Mouse (Mus musculus) CD8-positive naive resting alpha-beta T cell, adult 2 months (primary cell): ENCODE measurements around the gene Dnaja3.

Source experiments
- DNase-seq, 2 experiments: peaks; one replicate each; pipeline ENCODE4 v3.0.0; 2022; ENCODE audit warnings: low read depth in 2 of 2, low spot score in 2 of 2

Dnaja3 gene

DNA sequence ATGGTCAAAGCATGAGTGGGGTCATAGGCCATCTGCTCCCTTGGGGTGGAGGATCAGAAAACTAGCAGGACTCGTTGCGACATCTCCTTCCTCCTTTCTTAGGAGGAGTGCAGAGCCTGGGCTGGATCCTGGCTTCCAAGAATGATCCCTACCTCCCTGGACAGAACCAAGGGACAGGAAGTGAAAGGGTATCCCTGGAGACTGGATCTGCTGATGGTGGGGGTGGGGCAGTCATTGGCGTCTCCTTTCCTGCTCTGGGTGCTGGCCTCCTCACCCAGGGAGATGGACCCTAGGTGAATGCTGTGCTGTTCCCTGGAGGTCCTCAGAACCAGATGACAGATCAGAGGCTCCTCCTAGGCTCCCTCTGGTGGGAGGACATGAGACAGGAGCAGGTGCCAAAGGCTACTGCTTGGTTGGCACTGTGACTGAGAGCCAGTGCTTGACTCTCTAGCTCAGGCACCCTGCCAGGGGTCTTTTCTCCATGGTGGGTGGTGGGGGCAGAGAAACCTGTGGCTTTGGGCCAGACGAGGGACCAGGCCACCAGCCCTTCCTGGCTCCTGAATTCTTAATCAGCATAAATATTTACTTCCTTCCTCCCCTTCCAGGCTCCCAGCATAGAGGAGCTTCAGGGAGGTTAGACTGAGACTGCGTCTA, 33.2 kb upstream of the Dnaja3 start:
- no peak for DNase-seq

DNA sequence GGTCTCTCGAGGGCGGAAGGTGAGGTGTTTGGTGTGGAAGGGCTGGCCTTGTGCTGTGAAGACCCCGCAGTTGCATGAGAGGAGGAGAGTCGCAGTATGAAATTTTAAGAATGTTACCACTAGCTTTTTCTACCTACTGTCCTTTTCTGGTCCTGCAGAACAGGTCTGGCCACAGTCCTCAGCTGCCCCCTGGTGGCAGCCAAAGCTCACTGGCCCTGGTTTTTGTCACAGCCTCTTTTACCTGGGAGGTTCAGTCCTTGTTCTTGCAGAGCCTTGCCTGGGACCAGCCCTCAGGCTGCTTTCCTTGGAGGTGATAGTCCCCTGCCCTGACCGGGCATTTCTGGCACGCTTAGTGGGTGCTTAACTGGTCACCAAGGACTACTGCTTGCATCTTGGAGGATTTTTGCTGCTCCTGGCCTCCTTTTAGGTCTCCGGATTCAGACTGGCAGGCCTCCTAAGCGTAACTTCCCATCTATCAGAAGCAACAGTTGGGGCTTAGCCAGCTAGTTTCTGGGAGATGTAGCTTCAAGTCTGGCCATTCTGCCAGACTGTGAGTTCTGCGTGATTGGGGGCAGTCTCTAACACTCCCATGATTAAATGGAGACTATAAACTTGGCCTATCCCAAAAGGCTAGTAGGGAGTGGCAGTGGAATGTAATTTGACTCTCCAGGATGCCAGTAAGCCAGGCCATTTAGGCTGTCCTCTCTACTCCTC, 31.8 kb upstream of the Dnaja3 start:
- DNase-seq: peak; percentile 80 to 82

DNA sequence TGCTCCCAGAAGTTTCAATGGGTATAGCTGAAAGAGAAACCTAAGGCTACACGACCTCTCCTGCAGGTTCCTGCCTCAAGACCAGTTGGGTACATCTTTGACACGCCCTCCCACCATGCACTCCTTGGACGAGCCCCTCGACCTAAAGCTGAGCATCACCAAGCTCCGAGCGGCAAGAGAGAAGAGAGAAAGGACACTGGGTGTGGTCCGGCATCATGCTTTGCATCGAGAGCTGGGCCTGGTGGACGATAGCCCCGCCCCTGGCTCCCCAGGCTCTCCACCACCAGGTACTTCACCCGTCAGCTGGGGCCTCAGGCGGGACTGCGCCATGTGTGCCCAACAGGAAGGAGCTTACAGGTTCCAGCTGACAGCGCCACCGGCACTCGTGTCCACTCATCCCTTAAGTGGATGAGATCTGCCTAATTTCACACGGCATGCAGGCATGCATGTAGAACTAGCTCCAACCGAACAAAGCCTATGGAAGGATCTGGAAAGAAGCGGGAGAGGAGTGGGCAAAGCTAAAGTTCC, 31.2 kb upstream of the Dnaja3 start:
- DNase-seq: no peak

DNA sequence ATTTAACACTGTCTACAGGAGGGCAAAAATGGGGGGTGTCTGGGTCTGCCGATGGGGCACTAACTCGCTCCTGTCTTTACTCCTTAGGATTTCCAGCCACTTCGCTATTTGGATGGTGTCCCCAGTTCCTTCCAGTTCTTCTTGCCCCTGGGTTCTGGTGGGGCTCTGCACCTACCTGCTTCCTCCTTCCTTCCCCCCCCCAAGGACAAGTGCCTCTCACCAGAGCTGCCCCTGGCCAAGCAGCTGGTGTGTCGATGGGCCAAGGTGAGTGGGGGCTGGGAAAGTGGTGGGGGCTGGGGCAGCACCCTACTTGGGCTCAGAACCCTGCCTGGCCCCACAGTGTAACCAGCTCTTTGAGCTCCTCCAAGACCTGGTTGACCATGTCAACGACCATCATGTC, 28.6 kb upstream of the Dnaja3 start:
- no peak for DNase-seq

DNA sequence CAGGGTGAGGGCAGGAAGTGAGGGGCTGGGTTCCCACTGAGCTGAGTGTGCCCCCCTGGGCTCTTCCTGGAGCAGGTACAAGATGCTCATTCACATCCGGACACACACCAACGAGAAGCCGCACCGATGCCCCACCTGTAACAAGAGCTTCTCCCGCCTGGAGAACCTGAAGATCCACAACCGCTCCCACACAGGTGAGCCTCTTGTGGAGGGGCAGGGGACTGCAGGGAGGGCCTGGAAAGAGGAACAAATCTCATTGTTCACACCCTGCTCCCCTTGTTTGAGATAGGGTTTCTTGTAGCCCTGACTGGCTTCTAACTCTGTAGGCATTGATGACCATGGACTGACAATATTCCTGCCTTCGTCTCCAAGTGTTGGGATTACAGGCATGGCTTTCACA, 28.1 kb upstream of the Dnaja3 start:
- DNase-seq: no peak

DNA sequence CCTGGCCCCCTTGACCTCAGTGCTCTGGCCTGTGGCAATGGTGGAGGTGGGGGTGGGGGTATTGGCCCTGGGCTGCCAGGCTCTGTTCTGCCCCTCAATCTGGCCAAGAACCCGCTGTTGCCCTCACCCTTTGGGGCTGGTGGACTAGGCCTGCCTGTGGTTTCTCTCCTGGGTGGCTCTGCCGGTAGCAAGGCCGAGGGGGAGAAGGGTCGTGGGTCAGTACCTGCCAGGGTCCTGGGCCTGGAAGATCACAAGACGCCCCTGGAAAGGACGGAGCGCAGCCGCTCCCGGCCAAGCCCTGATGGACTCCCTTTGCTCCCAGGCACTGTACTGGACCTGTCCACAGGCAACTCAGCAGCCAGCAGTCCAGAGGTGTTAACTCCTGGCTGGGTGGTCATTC, 26.1 kb upstream of the Dnaja3 start:
- no peak for DNase-seq

DNA sequence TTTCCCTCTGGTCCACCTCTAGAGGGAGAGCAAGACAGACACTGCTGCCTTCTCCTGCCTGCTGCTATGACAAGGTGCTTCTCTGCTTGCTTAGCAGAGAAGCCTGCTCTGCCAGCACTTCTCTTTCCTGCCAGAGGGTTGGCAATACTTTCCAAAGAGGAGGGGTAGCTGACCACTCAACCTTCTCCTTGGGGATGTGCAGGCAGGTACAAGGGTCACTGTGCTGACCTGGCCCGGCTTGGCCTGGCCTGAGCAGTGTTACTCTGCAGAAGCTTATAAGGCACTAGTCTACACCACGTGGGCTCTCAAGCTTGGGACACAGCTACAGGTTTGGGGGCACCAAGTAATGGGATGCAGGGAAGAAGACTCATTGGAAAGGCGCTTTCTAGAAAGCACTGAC, 25.1 kb upstream of the Dnaja3 start:
- DNase-seq: no peak

DNA sequence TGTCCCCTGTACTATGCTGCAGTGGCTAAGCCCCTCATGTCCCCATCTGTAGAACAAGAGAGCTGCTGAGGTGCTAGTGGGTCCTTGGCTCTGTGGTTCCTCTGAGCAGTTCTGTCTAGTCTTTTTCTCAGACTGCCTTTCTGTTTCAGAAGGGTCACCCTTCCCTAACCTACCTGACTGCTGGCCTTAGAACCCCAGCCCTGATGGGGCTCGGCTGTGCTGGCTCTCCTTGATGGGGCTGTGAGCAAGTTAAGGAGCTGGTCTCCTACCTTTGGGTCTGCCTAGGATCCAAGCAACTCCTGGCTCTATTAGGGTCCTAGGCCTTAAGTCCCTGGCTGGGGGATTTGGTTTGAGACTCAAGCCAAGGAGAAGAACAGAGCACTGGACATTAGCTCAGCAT, 24.5 kb upstream of the Dnaja3 start:
- no peak for DNase-seq

DNA sequence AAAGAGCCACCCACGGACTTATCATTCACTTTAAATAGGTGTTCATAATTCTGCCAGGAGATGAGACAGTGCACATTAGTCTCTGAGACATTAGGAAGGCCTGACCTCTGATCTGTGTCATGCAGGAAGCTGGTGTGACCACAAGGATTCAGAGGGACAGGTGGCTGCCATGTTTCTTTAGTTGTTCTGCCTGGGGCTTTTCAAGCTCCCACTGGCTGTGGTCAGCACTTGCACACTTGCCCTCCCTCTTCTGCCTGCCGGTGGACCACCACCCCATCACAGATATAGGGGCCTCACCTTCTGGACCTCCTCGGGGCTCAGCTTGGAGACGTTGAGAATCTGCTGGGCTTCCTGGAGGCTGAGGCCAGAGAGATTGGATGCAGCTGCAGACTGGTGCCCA, 23.0 kb upstream of the Dnaja3 start:
- DNase-seq: no peak

DNA sequence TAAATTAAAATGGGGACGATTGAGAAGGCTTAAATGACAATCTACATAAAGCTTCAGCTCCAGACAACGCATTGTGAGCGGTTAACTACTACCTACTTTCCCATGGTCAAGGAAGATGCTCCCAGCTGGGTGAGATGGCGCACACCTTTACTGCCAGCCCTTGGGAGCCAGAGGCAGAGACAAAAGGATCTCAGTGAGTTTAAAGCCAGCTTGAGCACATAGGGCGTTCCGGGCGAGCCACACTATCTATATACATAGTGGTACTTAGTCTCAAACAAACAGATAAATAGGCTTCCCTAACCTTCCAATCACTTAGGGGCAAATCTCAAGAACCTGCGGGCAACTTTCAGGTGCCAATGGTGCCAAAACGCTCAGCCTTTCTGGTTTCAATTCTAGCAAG, 15.7 kb upstream of the Dnaja3 start:
- DNase-seq: no peak

DNA sequence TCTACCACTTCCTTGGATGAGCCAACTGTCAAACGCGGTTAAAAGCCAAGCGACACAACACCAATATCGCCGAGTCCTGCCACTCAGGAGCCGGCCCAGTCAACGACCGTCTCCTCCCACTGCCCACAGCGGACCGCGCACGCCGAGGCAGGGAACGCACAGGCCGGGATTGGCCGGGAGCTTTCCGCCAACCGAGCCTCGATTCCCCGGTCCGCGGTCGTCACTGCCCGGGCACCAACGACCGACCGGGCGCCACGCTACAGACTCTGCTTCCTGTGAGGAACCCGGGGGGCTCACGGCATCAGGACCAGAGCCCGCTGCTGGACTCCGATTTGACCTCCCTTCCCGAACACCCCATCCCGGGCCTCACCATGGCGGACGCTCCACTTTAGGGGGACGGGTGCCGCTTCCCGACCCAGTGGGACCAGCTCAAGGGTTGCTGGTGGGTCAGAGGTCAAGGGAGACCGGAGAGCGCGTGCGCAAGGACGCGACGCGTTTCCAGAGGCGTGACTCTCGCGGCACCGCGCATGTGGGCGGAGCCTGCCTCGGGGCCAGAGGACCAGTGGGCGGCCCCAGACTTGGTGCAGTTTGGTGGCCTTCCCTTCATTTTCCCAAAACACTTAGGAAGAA, 15.2 kb upstream of the Dnaja3 start, which contains the start of gene Pam16:
Pam16 (minus strand) TSS at position 508 of the 630 bp plus-strand sequence.
- DNase-seq: peak; percentile 69 to 79

DNA sequence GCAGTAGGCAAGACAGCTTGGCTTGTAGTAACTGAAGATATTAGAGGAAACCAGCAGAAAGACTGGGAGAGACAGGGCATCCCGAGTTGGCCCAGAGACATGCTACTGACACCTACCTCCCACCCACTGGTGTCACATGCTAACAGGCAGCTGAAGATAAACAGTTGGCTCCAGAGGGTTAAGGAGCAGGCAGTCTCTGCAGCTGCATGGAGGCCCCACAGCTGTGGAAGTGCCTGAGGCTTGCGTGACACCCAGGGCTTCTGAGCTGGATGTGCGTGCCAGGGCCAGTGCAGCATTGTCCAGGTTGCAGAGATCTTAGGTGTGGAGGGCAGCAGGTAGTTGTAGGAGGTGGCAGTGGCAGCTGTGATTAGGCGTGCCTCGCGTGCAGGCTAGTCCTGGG, 12.7 kb upstream of the Dnaja3 start:
- DNase-seq: no peak

DNA sequence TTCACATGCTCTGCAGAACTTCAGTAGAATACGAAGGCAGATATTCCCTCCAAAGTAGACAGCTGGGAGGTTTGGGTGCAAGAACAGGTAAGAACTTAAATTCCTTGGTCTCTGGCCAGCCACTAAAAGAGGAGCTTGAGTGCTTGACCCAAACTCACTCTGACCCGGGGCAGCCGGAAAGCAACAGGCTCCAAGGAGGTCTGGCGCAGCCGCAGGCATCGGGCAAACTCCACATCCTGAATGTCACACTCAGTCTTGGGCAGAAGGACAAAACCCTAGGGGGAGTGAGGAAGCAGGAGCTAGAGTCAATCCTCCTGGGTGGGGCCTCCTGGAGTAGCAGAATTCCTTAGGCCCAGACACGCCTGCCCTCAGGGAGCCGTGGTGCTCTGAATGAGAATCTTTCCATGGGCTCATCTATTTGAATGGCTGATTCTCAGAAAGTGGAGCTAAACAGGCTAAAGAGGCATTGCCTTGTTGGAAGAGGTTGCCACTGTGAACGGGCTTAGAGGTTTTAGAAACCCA, 10.8 kb upstream of the Dnaja3 start:
- no peak for DNase-seq

DNA sequence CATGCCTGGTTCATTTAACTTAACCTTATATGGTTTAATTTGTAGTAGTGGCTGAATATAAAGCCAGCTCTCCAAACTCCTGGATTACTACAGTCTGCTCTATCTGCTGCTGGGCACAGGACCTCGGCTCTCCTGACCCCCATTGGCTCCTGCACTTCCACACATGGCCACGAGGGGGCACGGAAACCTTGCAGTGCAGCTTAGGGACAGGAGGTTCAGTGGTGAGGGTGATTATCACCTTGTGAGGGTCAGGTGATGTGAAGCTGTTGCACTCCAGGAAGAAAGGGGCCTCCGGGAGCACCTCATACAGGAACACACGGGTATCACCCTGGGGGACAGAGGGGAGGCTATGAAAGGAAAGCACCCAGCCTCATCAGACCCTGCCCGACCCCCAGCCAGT, 9.8 kb upstream of the Dnaja3 start:
- peak; percentile 80 to 84 for DNase-seq

DNA sequence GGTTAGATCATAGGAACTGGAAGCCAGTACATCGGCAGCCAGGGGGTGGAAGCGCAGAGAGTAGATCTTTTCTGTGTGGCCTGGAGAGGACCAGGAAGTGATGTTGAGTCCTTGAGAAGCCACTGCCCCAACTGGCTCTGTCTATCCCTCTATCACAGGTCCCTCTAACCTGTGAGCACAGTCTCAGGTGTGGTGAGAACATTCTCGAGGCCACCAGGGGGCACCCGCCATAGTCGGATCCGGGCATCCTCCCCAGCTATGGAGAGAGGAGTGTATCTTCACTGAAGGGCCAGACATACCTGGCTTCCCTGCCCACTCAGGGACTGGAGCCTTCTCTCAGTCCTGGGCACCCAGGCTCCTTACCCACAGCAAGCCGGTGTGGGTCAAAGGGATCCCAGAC, 7.7 kb upstream of the Dnaja3 start:
- peak in 1 of 2 experiments; percentile 15 for DNase-seq

DNA sequence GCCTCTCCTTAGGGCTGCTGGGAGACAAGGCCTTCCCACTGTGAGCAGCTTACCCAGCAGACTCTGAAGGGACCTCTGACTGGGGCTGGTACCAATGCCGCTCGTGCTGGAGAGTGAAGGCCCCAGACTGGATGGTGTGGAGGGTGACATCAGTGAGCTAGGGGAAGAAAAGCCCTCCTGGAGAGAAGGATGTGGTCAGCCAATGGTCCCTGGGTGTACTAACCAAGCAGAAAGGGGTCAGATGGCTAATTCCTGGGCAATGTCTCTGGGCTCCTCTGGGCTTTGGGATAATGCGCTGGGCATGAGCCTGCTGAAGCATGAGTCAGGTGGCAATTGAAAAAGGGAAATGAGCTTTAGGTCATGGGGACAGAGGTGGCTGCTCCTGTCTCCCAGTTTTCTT, 6.1 kb upstream of the Dnaja3 start:
- DNase-seq: no peak

DNA sequence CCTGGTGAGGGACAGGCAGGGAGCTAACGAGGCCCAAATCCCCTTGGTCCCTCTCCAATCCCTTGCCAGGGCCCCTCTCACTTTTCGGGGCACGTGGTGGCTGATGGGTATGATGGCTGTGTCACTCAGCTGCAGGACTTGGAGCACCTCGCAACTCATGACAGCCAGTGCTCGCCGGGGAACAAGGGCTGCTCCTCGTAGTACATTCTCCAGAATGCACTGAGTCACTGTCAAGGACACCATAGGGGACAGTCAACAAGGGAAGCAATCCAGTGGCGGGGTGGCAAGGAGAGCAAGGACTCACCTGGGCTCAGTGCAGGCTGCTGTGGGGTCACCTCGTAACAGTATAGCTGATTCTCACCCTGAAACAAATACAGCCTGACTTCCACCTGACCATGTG, 5.1 kb upstream of the Dnaja3 start:
- no peak for DNase-seq

DNA sequence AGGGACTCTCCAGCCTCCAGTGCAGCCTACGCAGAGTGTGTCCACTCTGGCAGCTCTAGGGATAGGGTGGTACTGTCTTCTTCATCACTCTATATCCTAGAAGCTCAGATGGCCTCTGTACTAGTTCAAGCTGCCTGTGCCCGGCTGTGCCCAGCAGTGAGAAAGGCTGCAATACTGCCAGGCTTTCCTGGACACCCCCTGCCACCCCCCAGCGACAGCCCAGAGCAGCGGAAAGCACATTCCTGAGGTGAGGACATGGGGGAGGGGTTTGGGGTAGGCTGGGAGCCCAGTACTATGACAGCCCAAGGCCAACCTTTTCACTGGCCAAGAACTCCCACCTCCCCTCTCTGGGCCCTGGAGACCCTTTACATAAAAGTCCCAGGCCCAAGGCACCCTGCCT, 4.0 kb upstream of the Dnaja3 start:
- DNase-seq: no peak

DNA sequence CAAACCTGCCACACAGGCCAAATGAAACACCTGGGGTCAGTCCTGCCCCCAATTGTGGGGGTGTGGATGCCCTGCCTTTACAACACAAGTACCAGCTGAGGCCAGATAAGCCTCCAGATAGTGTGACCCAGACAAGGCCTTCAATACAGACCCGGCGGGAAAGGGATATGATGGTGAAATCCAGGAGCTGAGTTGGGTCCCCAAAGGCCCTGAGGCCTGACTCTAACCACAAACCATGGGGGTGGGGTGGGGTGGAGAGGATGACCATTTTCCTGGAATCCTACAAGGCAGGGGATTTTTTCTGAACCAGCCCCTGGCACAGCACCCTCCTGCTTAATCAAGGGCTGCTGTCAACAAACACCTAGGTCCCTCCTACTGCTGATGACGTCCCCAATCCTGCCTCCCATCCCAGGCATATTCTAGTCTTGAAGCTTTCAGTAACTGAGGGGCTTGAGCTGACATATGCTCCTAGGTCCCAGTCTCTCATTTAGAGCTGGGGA, 848 bp upstream of the Dnaja3 start:
- no peak for DNase-seq

DNA sequence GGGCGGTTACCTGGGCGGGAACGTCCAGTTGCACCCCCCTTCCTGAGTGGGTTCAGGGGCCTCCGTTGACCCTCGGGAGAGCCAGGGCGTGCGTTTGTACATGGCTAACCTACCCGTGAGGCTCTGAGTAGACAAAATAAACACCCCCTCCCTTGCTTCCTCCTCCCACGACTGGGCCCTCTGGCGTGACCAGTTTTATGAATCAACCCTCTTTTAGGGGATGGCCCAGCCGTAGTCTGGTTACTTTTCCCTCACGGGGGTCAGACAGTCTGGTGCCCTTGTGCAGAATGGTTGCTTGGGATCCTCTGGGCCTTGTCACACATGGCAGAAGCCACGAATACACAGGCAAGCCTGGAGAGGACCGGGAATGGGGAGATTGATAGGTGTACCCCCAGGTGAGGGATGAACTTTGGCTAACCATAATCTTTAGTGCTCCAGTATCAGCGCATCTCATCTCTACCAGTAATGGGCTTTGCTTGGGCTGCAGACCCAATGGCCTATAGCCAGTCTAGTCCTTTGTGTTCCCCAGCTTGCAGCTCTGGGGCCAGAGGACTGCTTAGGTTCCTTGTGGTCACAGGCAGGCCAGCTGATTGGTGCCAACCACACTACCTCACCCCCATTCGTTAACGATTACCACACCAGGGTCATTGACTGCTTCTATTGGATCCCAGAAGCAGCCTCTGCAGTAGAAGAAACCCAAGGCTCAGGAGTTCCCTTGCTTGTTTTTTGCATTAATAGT, 647 bp downstream of the Dnaja3 start:
- no peak for DNase-seq
